Mouse (Mus musculus): ENCODE data around the gene Cyb561d2. TPM values are rescaled to one million over a fixed set of nuclear protein-coding genes. Genes with fewer than 3 reads are reported as not detected.
A peak's percentile ranks its signal among the peaks of the same experiment; 100 is the strongest.

The Cyb561d2 gene
- polyA plus RNA-seq, 1 experiment from 2014 or later, result 47.3 TPM

GRCm38 (mm10) chr9:107545199-107545598 lies 3.2 kb upstream of the Cyb561d2 start:
- no peak overlapping the region for H3K4me2 ChIP-seq
- peaks cover 39% of the 10 kb centered on the region for H3K4me1 ChIP-seq (replicated peaks)
- peaks cover 17% of the 10 kb centered on the region for H3K36me3 ChIP-seq
- peaks cover 16% of the 10 kb centered on the region for H3K27me3 ChIP-seq
- whole genome bisulfite sequencing, result 89% methylated on average over 10 of the region's 10 CpGs
- ATAC-seq (ENCODE audit: low FRiP score, low read depth), result no peak
- no peak overlapping the region for H3K9ac ChIP-seq
- H3K4me3 ChIP-seq, result no peak overlapping the region
- H3K9me3 ChIP-seq, result no peaks in the 10 kb centered on the region
- H3K27ac ChIP-seq (replicated peaks), result no peak overlapping the region

GRCm38 (mm10) chr9:107544729-107545128 lies 2.7 kb upstream of the Cyb561d2 start:
- Histone ChIP-seq H3K27me3 (peaks cover 11% of the 10 kb centered on the region; the same call in 1 of the 2 replicates), H3K4me2 (no peak overlapping the region), H3K9ac (no peak overlapping the region), H3K4me1 (replicated peaks) (peaks cover 41% of the 10 kb centered on the region), H3K4me3 (no peak overlapping the region), H3K27ac (replicated peaks) (no peak overlapping the region), H3K9me3 (no peaks in the 10 kb centered on the region), H3K36me3 (peaks cover 22% of the 10 kb centered on the region)
- 93% methylated on average over 12 of the region's 12 CpGs for WGBS
- ATAC-seq (ENCODE audit: low FRiP score, low read depth), result no peak

DNA sequence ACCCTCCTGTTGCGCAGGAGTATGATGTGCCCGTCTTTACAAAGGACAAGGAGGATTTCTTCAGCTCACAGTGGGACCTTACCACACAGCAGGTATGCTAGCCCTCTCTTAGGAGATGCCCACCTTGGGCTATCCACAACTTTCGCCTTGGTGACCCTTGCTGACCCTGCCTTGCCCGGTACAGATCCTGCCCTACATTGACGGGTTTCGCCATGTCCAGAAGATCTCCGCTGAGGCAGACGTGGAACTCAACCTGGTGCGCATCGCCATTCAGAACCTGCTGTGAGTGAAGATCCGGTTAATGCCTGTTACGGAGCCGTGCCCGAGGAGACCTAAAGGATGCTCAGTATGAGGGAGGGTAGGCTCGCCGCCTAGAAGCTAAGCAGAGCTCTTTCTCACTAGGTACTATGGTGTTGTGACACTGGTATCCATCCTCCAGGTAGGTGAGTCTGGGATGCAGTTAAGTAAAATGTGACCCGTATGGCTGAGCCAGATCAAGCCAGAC lies 2.3 kb upstream of the Cyb561d2 start:
- Histone ChIP-seq H3K4me3 (no peak overlapping the region), H3K36me3 (peaks cover 27% of the 10 kb centered on the region), H3K9ac (no peak overlapping the region), H3K27ac (replicated peaks) (no peak overlapping the region), H3K9me3 (no peaks in the 10 kb centered on the region), H3K27me3 (peaks cover 7% of the 10 kb centered on the region; the same call in 1 of the 2 replicates), H3K4me2 (no peak overlapping the region), H3K4me1 (replicated peaks) (peaks cover 41% of the 10 kb centered on the region)
- WGBS, result 95% methylated on average over 17 of the region's 17 CpGs
- no peak for ATAC-seq (ENCODE audit: low FRiP score, low read depth)

GRCm38 (mm10) chr9:107543299-107543698 lies 1.3 kb upstream of the Cyb561d2 start:
- Histone ChIP-seq H3K36me3 (peaks cover 36% of the 10 kb centered on the region), H3K9ac (no peak overlapping the region), H3K27ac (replicated peaks) (no peak overlapping the region), H3K4me2 (no peak overlapping the region; the same call in 1 of the 2 replicates), H3K27me3 (no peaks in the 10 kb centered on the region), H3K4me1 (replicated peaks) (peaks cover 41% of the 10 kb centered on the region), H3K9me3 (no peaks in the 10 kb centered on the region), H3K4me3 (no peak overlapping the region)
- no peak for ATAC-seq (ENCODE audit: low FRiP score, low read depth)
- 85% methylated on average over 11 of the region's 11 CpGs for WGBS

GRCm38 (mm10) chr9:107542721-107543120 lies 728 bp upstream of the Cyb561d2 start:
- ATAC-seq (ENCODE audit: low FRiP score, low read depth), result no peak
- H3K4me2 ChIP-seq, result peak overlapping the region; percentile 72
- 50% methylated on average over 8 of the region's 8 CpGs for WGBS
- H3K9me3 ChIP-seq, result no peaks in the 10 kb centered on the region
- no peak overlapping the region for H3K27ac ChIP-seq (replicated peaks)
- peaks cover 42% of the 10 kb centered on the region for H3K36me3 ChIP-seq
- peak overlapping the region; percentile 63; the same call in 1 of the 2 replicates for H3K9ac ChIP-seq
- peaks cover 46% of the 10 kb centered on the region for H3K4me1 ChIP-seq (replicated peaks)
- peak overlapping the region; percentile 75 for H3K4me3 ChIP-seq
- no peaks in the 10 kb centered on the region for H3K27me3 ChIP-seq

- H3K36me3 ChIP-seq, result peaks cover 46% of the 10 kb centered on the region
- peak overlapping the region; percentile 75 for H3K4me3 ChIP-seq
- 0 out of 2 replicates have a peak, but pooled peaks have one; percentile 23 for ATAC-seq (ENCODE audit: low FRiP score, low read depth)
- peak overlapping the region; percentile 63 for H3K9ac ChIP-seq
- H3K9me3 ChIP-seq, result no peaks in the 10 kb centered on the region
- H3K27me3 ChIP-seq, result no peaks in the 10 kb centered on the region
- peak overlapping the region; percentile 72 for H3K4me2 ChIP-seq
- 2% methylated on average over 11 of the region's 11 CpGs for WGBS
- peaks cover 46% of the 10 kb centered on the region for H3K4me1 ChIP-seq (replicated peaks)
- peak overlapping the region; percentile 82 for H3K27ac ChIP-seq (replicated peaks)
Observed at GRCm38 (mm10) chr9:107542352-107542686, 326 bp upstream of the Cyb561d2 start.

- Histone ChIP-seq H3K36me3 (peaks cover 46% of the 10 kb centered on the region), H3K4me1 (replicated peaks) (peaks cover 49% of the 10 kb centered on the region), H3K4me3 (peak overlapping the region; percentile 75), H3K27ac (replicated peaks) (peak overlapping the region; percentile 82; the same call in 1 of the 2 replicates), H3K9me3 (no peaks in the 10 kb centered on the region), H3K27me3 (no peaks in the 10 kb centered on the region), H3K4me2 (peak overlapping the region; percentile 72), H3K9ac (peak overlapping the region; percentile 63)
- ATAC-seq (ENCODE audit: low FRiP score, low read depth), result no peak
- WGBS, result 31% methylated on average over 10 of the region's 10 CpGs
Observed at GRCm38 (mm10) chr9:107541005-107541404, 988 bp downstream of the Cyb561d2 start.

GRCm38 (mm10) chr9:107540420-107540819 lies 1.6 kb downstream of the Cyb561d2 start:
- no peak for ATAC-seq (ENCODE audit: low FRiP score, low read depth)
- H3K27me3 ChIP-seq, result no peaks in the 10 kb centered on the region
- peak overlapping the region; percentile 75 for H3K4me3 ChIP-seq
- H3K9me3 ChIP-seq, result no peaks in the 10 kb centered on the region
- H3K4me1 ChIP-seq (replicated peaks), result peaks cover 55% of the 10 kb centered on the region
- peak overlapping the region; percentile 72 for H3K4me2 ChIP-seq
- H3K9ac ChIP-seq, result no peak overlapping the region
- peaks cover 46% of the 10 kb centered on the region for H3K36me3 ChIP-seq
- 67% methylated on average over 4 of the region's 4 CpGs for WGBS
- 0 out of 2 replicates have a peak overlapping the region, but pooled peaks have one; percentile 82 for H3K27ac ChIP-seq (replicated peaks)

GRCm38 (mm10) chr9:107539940-107540339 lies 2.1 kb downstream of the Cyb561d2 start:
- Histone ChIP-seq H3K27me3 (no peaks in the 10 kb centered on the region), H3K4me3 (no peak overlapping the region), H3K9ac (no peak overlapping the region), H3K36me3 (peaks cover 43% of the 10 kb centered on the region), H3K4me2 (0 out of 2 replicates have a peak overlapping the region, but pooled peaks have one; percentile 72), H3K9me3 (no peaks in the 10 kb centered on the region), H3K4me1 (replicated peaks) (peaks cover 59% of the 10 kb centered on the region), H3K27ac (replicated peaks) (no peak overlapping the region)
- WGBS, result 98% methylated on average over 8 of the region's 8 CpGs
- ATAC-seq (ENCODE audit: low FRiP score, low read depth), result no peak

DNA sequence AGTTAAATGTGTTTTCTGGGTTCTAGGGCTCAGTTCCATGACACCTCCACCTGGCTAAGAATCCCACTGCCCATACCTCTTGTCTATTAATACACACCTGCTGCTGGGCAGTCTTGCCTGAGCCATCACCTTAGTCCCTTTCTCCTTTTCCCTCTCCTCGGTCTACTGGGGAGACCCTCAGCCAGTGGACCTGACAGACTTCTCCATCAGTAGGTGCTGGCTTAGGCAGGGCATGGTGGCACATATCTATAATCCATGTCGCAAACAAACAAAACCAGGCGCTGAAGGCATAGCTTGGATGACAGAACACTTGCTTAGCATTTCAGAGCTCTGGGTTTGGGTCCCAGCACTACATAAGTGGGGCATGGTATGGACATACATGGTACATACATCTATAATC lies 3.3 kb downstream of the Cyb561d2 start:
- no peak for ATAC-seq (ENCODE audit: low FRiP score, low read depth)
- WGBS, result 91% methylated on average over 3 of the region's 3 CpGs

DNA sequence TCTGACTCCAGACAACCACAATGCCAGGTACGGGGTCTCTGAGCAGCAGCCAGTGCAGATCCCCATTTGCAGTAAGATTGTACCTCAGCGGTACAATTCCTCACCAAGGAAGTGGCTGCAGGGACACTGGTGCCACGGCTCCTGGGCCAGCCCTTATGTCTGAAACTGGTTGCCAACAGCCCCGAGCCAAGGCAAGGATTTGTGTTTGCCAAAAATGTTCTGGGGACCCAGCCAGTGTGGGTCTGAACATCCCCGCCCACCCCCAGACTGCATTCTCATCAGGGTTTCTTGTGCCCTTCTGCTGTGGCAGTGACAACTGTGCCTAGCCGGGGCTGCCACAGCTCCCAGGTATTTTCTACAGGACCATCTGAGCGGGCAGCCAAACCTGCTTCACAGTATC lies 3.8 kb downstream of the Cyb561d2 start:
- H3K36me3 ChIP-seq, result peaks cover 29% of the 10 kb centered on the region
- no peak overlapping the region for H3K4me3 ChIP-seq
- 87% methylated on average over 7 of the region's 7 CpGs for WGBS
- H3K4me2 ChIP-seq, result no peak overlapping the region
- H3K9ac ChIP-seq, result no peak overlapping the region
- no peak for ATAC-seq (ENCODE audit: low FRiP score, low read depth)
- H3K9me3 ChIP-seq, result no peaks in the 10 kb centered on the region
- H3K27ac ChIP-seq (replicated peaks), result no peak overlapping the region
- peaks cover 64% of the 10 kb centered on the region for H3K4me1 ChIP-seq (replicated peaks)
- no peaks in the 10 kb centered on the region for H3K27me3 ChIP-seq

More for the DNA sequence above, 3.3 kb downstream of the Cyb561d2 start:
- H3K9ac ChIP-seq, result no peak overlapping the region
- H3K9me3 ChIP-seq, result no peaks in the 10 kb centered on the region
- peaks cover 32% of the 10 kb centered on the region for H3K36me3 ChIP-seq
- no peak overlapping the region for H3K4me3 ChIP-seq
- no peak overlapping the region for H3K4me2 ChIP-seq
- H3K4me1 ChIP-seq (replicated peaks), result peaks cover 61% of the 10 kb centered on the region
- no peak overlapping the region for H3K27ac ChIP-seq (replicated peaks)
- no peaks in the 10 kb centered on the region for H3K27me3 ChIP-seq

- peak overlapping the region; percentile 84 for H3K9ac ChIP-seq
- H3K36me3 ChIP-seq, result peaks cover 23% of the 10 kb centered on the region
- peak overlapping the region; percentile 80 for H3K4me3 ChIP-seq
- 1% methylated on average over 40 of the region's 40 CpGs for WGBS
- H3K9me3 ChIP-seq, result no peaks in the 10 kb centered on the region
- peak; percentile 2; the same call in 1 of the 2 replicates for ATAC-seq (ENCODE audit: low FRiP score, low read depth)
- H3K4me1 ChIP-seq (replicated peaks), result peaks cover 40% of the 10 kb centered on the region
- no peaks in the 10 kb centered on the region for H3K27me3 ChIP-seq
- peak overlapping the region; percentile 83 for H3K27ac ChIP-seq (replicated peaks)
- peak overlapping the region; percentile 99 for H3K4me2 ChIP-seq
Observed at GRCm38 (mm10) chr9:107534408-107535202, 7.4 kb downstream of the Cyb561d2 start.

All from hindbrain, embryonic 15.5 days (tissue).